Mouse (Mus musculus) layer of hippocampus, adult 8-10 months (tissue): ENCODE results near the gene Asf1a. TPM values are rescaled to one million over a fixed set of nuclear protein-coding genes. Genes with fewer than 3 reads are reported as not detected.
"Not testable (repeated sequence)": the region's sequence is repeated elsewhere in the genome, so short reads cannot be mapped to it uniquely, and the experiment has no call there.

ENCODE experiments used
- DNase-seq, 2 experiments: peaks; one replicate each; pipeline ENCODE4 v3.0.0; 2022; ENCODE audit warnings: low spot score in 2 of 2
- total RNA-seq, 4 experiments: library from RNA; stranded (reverse); gene quantifications; 2 replicates each; pipeline ENCODE4 v1.2.4; 2022

The Asf1a gene
- 10 to 100 TPM; 22.6 to 23.9 (median 23.0) TPM for total RNA-seq

DNA sequence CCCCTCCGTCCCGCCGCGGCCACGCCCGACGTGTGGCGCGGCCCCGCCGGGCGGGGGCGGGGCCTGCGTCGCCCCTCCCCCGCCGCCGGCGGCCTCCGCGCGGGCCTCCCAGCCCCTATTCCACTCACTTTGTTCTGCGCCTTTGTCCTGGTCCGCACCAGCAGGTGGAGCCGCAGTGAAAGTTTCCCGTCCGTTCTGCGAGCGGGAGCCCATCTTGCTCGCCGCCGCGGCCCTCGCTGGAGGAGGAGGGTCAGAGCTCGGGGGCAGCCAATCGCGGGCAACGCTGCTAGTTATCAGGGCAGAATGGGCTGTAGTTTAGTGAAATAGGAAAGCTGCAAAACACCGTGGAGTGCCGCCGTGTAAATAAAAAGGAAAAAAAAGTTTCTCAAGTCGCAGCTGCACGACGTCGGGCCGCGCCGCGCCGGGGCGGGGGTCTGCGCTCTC, at the start of gene Asf1a:
Gene Asf1a, plus strand, starts transcription at position 81 of the 444 bp plus-strand sequence.
- DNase-seq = peak; percentile 96 to 97

DNA sequence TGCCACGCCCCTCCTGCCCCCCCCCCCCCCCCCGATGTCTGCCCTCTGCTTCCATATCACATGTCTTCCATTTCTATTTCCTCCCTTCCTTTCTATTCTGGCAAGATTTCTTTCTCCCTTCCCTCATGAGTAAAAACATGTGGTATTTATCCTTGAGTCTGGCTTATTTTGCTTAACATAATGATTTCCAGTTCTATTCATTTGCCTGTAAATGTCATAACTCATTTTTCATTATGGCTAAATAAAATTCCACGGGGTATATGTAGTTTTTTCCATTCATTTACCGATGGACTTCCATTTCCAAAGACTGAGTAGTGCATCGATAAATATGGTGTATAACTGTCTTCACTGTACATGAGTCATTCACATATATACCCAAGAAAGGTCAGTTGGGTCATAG, 34.6 kb upstream of the Asf1a start:
- no peak for DNase-seq

DNA sequence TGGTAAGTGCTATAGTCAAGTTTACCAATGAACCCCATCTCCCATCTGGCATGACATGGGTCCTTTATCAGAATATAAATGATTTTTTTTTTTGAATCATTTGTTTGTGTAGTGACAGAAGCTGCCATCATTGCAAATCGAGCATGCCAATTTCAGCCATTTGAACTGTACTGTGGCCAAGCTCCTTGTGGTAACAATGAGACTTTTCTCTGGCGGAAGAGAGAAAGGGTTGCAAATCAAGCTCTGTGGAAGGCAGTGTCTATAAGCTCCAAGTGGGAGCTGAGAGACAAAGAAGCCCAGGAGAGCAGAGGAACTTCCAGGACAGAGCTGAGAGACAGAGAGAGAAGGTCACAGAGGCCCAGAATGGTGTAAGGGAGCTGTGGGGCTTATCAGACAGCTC, 31.0 kb upstream of the Asf1a start:
- no peak for DNase-seq

DNA sequence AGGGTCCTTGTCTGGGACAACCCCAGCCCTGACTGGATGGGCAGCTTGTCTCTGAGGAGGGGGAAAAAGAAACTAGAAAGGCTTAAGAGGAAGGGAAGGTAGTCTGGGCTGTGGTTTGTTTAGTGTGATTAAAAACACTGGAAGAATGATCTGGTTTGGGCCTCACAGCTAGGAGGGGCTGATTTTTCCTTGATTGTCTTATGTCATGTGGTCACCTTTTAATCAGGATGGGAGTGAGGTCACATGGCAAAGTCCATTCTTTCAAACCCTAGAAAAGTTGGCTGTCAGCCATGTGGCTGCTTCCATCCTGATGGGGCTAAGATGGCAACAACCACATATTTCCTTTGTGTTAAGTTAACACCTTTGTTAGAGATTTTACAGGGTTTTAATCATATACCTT, 28.0 kb upstream of the Asf1a start:
- DNase-seq = no peak

DNA sequence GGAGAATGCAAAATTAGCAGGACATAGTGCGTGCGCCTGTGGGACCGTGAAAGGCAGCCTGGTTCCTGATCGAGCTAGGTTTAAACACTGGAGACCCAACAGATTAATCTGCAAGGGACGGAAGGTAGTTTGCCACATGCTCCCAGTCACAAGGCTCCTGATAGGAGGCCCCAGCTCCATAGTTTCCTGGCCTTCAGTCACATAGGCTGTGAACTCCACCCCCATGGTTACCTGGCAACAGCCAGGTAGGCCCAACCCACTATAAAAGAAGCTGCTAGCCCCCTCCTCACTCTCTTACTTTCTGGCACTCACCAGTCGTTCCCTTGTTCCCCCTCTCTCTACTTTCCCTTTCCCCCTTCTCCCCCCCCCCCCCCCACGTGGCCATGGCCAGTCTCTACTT, 16.4 kb upstream of the Asf1a start:
- no peak for DNase-seq

DNA sequence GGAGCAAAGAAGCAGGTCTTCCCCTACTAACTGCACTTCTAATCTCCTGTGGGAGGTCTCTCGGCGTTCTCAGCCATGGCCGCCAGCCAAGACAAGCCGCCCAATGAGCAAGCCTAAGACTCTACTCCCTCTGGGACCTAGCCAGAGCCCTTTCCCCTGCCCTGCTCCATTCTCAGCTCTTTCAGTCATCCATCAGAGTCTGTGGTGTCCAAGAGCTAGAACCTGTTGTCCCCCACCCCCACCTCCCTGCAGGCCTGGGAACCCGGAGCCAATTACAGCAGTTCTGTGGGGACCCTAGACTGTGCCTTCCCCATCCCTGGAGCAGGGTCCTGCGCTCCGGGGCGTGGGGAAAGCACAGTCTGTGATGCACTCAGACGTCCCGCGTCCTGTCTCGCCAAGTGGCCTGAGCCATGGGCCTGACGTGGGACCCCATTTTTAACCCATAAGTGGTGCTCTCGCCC, 15.9 kb upstream of the Asf1a start:
- DNase-seq = peak; percentile 33 to 50

DNA sequence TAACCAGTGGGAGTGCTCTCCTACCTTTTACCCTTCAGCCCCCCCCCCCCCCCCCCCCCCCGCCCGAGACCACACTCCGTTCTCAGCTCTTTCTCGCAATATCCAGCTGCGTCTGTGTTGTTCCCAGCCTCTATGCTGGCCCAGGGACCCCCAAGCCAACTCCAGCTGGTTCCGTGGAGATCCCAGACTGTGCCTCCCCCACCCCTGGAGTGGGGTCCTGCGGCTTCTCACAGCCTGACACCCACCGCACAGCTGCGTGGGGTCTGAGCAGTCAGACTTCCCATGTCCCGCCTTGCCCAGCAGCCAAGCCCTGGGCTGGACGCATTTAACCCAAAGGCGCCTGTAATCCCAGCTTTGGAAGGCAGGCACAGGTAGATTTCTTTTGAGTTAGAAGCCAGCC, 15.5 kb upstream of the Asf1a start:
- DNase-seq = no peak

DNA sequence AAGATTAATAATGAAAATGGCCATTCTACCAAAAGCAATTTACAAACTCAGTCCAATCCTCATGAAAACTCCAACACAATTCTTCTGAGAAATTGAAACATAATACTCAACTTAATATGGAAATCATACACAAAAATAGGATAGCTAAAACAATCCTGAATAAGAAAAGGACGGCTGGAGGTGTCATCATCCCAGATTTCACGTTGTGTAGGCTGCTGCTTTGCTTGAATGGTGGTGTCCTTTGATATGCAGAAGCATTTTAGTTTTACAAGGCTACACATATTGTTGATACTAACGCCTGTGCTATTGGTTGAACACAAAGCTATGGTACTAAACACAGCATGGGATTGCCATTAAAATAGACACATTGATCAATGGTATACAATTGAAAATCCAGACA, 10.8 kb upstream of the Asf1a start:
- DNase-seq = no peak

DNA sequence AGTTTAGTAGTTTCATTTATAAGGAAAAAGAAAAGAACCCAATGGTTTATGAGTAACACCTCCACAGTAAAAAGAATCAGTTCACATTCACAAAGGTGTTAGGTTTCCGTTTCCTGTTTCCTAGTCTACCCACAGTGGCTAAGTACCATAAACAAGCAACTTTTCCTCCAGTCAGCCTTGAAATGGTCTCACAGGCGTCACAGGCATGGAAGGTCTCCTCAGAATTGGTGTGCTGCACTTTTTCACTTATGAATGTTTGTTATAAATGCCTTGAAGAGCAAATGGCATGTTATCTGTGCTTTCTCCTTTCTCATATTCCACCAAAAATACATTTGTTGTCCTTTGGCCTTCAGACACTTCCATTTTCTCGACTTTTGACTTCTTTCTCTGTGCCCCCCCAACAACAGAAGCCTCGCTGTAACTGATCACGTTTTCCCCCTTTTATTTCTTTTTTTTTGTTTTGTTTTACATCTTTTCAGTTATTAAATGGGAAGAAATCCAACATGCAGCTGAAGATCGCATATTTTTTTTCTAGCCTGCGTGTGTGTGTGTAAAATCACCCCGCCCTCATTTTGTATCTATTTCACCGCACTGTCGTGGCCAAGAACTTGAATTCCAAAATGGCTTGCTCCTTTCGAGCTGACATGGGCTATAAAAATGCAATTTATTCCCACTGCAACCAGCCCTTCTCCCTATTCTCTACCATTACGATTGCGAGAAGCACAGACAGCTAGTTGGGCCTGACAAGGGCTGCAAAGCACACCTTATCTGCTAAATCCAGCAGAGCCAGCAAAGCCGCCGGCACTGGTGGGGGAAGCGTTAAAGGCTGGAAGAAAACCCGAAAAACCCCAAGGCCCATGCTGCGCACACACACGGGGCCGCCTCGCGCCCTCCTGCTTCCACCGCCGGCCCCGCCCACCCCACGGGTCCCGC, 547 bp upstream of the Asf1a start:
- DNase-seq = peak in 1 of 2 experiments; percentile 77

DNA sequence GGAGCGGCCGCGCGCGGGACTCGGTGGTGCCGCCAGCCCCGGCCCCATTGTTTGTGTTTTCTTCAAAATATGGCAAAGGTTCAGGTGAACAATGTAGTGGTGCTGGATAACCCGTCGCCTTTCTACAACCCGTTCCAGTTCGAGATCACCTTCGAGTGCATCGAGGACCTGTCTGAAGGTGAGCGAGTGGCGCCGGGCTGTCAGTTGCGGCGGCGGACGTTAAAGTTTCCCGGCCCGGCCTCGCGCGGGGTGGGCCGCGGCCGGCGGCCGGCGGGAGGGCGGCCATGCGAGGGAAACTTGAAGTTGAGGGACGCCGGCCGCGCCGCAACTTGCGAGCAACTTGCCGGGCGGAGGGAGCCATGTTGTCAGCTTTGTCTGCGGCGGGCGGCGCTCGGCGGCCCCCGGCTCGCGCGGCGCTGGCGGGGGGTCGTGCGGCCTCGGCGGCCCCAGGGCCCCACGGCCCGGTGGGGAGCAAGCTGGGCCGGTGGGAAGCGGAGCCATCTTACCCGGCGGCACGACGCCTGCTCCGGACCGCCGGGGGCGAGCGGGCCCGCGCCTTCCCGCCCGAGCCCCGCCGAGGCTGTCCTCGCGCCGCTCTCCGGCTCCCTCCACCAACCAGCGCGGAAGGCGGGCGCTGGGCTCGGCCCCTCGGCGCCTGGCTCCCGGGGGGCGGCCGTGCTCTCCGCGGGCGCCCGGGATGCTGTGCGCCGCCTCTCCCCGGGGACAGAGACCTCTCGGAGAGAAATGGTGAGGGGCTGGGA, 744 bp downstream of the Asf1a start:
- DNase-seq = peak in 1 of 2 experiments; percentile 34

DNA sequence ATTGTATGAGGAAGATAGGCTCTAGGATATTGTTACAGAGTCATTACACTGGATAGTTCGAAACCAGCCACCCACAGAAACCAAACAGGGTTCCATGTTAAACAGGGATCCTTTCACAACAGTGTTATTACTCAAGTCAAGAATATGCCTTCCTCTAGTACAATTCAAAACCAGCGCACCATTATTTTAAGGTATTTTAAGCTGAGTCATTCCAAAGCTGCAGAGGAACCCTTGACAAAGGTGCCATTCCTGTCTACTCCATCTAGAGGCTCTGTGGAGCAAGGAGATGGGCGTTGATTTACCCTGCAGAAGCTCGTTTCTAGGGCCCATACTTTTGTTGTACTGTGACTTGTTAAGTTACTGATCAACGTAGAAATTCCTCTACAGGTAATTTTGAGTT, 2.3 kb downstream of the Asf1a start:
- no peak for DNase-seq

DNA sequence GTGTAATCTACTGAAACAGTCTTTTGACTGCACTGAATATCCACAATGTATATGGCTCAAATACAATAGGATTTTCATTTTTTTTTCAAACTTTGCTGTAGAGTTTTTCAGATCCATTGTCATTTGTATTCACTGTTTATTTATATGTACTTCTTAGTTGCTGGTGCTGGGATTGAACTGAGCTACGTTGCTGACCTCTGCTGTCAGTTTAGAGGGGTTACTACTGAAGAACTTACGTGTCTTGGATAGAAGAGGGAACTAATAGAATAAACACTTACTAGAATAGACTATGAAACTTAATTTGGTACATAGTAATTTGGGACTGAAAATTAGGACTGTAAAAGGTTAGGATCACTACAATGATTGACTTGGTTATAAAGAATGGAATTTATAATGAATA, 8.8 kb downstream of the Asf1a start:
- DNase-seq = no peak

DNA sequence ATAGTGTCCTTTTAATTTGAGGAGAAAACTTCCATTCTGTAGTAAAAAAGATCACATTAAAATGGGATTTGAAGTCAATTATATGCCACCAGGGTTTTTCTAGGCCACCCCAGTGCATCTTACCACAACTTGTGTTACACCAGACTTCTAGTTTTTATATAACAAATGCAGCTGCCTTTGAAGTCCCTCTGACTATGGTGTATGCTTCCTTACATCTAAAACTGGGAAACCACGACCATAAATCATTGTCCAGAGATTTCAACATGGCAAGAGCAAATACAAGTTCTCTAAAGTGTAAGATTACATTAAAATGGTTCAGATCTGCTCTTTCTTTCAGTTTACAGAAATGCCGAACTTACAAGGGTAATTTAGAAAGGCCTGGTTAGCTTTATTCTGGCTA, 11.7 kb downstream of the Asf1a start:
- DNase-seq = no peak

DNA sequence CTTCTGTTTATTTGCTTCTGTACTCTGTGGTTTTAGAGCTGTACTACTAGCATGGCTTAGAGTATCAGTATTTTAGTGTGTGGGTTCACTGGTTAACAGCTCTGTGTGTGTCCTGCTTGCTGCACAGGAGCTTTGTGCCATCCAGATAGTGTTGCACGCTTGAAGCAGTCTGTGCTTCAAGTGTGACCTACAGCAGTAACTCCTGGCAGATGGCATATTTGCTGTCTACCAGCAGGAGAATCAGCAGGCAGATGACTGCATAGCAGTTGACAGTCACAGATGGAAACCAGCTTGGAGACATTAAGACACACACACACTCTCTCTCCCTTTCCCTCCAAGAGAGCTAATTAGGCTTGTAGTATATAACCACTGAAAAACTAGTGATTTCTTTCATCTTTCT, 15.6 kb downstream of the Asf1a start:
- peak; percentile 69 to 73 for DNase-seq

DNA sequence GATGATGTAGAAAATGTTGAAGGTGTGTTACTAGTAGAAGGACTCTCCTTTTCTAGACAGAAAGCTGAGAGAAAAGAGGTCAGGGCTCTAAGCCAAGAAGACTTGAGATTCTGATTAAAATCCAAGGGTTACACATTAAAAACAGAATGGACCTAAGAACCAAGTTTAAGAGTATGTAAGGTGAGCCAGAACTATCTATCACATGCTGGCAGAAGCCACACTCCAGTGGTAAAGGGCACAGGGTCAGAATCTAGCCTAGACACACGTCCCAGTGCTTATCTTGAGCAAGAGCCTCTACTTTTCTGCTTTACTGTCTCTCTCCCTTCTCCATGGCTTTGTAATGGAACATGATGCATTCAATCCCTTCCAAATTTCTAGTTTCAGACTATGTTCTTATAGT, 17.4 kb downstream of the Asf1a start:
- no peak for DNase-seq

DNA sequence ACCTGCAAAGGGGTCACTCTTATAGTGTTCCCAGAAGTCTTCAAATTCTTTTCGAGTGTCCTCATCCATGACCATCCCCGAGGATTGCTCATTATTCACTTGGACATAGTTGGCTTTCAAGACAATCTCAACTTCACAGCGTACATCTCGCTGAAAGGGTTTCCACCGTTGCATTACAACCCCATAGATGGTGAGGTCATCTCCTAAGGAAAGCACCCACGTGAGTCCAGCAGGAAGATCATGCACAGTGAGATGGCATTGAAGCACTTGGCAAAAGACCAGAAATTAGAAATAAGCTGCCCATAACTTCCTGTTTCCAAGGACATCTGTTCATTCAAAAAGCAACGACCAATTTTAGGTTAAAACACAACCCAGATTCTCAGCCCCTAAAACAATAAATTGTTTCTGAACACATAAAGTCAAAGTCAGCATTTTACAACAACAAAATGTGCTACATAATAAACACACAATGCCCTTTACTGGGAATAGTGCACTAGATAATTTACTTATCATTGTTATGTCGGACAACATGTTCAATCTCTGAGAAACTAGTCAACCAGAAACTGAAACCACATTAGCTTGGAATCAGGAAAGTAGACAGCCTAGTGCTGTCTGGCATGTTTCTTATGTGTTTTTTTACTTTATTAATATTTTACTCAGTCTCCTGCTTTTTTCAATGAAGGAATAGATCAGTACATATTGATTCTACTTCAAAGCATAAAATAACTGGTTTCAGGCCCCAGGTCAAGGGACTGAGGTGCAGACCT, 19.5 kb downstream of the Asf1a start:
- DNase-seq = no peak

DNA sequence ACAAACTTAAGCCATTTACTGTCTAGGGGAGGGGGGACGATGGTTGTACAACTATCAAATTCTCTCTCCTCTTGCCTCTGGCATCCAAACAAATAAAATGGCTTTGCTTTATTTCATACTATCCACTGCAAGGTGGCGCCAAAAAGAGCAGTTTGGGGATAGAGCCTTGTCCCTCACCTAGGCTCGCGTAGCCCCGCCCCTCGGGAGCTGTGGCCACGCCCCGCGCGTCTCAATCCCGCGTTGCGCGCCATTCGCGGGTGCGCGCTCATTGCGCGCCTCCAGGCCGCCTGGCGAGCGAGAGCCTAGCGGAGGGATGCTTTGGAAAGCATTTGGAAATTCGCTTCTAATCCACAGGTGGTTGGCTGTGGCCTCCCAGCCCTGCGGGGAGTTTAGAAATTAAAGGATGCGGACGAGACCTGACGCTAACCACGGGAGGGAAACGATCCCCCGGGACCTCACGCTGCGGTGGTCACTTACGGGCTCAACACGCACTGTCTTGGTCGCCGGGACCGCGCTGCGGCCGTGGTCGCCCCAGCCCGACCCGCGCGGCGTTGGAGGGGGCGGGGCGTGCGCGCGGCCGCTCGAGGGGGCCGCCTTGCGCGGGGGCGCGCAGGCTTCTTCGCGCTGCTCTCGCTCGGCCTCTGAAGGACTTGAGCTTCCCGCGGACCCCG, 32.8 kb downstream of the Asf1a start:
- DNase-seq = peak; percentile 81 to 85

DNA sequence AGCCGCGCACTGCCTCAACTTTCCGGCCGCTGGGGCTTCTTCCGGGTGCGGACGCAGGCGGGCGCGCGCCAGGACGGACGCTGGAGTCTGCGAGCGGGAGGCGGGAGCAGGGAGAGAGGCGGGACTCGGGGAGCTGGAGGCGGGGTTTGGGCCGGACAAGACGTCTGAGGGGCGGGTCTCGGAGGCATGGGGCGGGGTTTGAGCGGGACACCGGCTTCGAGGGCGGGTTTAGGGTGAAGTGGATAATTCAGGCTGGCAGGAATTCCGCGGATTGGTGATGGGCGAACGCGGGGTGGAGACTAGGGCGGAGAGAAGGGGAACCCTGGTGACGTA, 33.3 kb downstream of the Asf1a start:
- DNase-seq = peak; percentile 94 to 95

DNA sequence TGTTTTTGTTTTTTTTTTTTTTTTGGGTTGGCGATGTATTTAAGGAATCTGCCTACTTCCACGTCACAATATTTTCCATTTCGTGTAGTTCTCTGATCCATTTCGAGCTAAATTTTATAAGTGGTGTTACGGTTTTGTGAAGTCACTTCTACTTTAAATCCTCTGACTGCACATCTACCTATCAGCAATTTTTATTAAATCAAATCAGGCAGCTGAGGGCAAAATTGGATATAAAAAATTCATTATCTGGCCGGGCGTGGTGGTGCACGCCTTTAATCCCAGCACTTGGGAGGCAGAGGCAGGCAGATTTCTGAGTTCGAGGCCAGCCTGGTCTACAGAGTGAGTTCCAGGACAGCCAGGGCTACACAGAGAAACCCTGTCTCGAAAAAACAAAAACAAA, 33.8 kb downstream of the Asf1a start, which contains the start of gene Mcm9:
Gene Mcm9, minus strand, starts transcription at position 101 of the 400 bp plus-strand sequence.
- DNase-seq = not testable (repeated sequence)

DNA sequence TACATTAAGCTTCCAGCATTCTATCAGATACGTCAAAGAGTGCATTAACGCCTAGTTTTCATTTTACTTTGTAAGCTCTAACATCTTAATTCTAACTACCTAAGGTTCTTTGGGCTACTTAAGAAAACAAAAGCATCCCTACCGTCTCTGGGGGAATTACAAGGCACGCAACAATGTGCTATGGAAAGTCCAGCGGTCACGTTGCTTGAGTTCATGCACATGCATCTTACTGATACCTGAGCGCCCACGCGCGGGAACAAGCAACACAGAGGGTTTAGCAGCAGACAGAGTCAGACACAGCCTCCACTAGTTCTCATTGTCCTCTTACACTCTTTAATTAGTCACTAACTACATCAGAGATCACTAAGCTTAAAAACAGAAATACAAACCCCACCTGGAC, 37.6 kb downstream of the Asf1a start:
- no peak for DNase-seq
